Mouse (Mus musculus) urinary bladder, postnatal 14 days (tissue): ENCODE results near the gene Bbs1.
"Not testable (repeated sequence)": the region's sequence is repeated elsewhere in the genome, so short reads cannot be mapped to it uniquely, and the experiment has no call there.

Experiments
- DNase-seq: peaks from one replicate; pipeline ENCODE4 v3.0.0; 2021; ENCODE audit warnings: low spot score

Gene Bbs1

GRCm38 (mm10) chr19:4883961-4884360 lies 22.5 kb downstream of the Bbs1 start:
- DNase-seq: no peak

DNA sequence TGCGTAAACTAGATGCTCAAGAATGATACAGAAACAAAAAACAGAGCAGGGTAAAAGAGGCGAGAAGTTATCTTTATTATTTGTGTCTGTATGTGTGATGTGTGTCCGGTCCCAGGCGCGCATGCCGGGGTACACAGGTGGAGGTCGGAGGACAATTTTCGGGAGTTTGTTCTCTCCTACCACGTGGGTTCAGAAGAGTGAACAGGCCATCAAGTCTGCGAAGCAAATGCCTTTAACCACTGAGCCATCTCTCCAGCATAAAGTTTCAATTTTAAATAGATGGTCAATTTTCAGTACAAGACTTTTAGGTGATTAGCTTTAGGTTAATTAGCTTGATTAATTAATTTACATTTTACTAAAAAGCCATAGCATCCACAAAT lies 27.1 kb downstream of the Bbs1 start:
- DNase-seq: no peak

GRCm38 (mm10) chr19:4878405-4879323 lies 27.8 kb downstream of the Bbs1 start, which contains the start of gene Zdhhc24:
Gene Zdhhc24 (plus strand): TSS chr19:4878668.
- DNase-seq: peak; percentile 94

- peak; percentile 64 for DNase-seq
Measured at GRCm38 (mm10) chr19:4877785-4878184, 28.6 kb downstream of the Bbs1 start, which contains the start of gene Actn3. Gene Actn3 (minus strand): TSS chr19:4877909.

DNA sequence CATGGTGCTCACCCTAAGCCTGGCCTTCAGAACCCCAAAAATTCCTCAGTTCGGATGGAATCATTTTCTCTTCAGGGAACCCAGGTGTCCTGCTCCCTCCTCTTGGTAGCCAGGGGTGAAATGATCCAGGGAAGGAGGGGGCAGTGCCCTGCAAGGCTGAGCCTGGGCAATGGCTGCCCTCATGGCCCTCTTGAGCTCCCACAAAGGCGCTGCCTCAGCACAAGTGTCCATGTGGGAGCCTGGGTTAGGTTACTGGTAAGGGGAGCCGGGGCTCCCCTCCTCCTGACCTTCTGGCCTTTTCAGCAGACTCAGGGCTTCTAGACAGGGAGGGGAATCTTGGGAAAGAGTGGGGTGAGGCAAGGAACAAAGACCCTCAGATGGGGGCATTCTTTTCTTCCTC lies 29.7 kb downstream of the Bbs1 start:
- no peak for DNase-seq

DNA sequence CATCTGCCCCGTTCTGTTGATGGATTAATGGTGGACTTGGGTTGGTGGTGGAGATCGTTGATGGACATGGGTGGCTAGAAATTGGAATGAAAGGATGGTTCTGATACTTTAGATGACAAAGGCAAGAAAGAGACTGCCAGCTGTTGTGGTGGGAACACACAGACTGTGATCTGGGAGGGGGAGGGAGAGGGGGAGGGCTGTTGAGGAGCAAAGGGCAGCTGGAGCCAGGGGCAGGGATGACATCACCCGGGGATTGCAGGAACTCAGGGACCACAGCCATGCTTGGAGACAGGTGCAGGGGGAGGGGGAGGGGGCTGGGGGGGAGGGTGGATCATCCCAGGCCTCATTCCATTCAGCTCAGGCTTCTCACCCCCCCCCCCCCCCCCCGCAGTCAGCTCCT lies 30.2 kb downstream of the Bbs1 start:
- DNase-seq: no peak

DNA sequence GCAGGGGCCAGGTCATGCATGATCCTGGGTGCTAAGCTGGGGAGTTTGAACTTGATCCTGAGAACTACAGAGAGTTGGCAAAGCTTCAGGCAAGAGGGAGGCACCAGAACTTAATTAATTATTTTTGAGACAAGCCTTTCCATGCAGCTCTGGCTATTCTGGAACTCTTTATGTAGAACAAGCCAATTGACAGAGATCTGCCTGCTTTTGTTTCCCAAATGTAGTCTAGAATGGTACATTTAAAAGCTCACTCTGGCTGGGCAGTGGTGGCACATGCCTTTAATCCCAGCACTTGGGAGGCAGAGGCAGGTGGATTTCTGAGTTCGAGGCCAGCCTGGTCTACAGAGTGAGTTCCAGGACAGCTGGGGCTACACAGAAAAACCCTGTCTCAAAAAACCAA lies 31.8 kb downstream of the Bbs1 start:
- not testable (repeated sequence) for DNase-seq

DNA sequence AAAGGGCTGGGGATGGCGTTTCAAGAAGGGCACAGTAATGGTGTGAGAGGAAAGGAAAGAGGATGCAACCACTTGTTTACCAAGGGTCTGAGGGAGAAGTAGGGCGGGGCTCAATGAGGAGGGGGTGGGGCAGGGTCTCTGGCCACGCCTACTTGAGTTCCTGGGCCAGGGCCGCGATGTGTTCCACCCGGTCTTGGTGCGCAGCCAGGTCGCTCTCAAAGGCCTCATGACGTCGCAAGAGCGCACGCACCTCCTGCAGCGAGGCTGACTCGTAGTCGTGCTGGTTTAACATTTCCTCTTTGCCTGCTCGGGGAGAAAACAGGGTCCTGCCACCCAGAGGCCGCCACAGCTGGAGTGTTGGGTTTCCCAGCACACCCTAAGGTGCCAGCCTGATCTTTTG lies 41.3 kb downstream of the Bbs1 start:
- DNase-seq: peak; percentile 32

DNA sequence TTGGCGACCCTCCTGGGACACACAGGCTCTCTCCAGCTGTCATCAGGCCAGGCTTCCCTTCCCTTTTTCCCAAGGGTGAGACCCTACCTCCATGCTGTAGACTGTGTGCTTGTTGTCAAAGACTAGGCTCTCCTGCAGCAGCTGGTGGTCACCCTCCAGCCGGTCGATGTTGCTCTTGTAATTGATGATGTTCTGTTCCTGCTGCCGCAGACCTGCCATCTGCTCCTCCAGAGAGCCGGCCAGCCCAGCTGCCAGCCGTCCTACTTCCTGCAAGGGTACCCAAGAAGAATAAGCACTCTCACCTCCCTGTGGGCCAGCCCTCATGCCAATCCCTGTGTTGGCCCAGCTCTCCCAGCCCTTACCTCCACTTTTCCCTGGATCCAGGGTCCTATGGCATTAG lies 43.4 kb downstream of the Bbs1 start:
- no peak for DNase-seq

- no peak for DNase-seq
Measured at GRCm38 (mm10) chr19:4859081-4859480, 47.3 kb downstream of the Bbs1 start.

GRCm38 (mm10) chr19:4855951-4856350 lies 50.5 kb downstream of the Bbs1 start:
- DNase-seq: no peak

DNA sequence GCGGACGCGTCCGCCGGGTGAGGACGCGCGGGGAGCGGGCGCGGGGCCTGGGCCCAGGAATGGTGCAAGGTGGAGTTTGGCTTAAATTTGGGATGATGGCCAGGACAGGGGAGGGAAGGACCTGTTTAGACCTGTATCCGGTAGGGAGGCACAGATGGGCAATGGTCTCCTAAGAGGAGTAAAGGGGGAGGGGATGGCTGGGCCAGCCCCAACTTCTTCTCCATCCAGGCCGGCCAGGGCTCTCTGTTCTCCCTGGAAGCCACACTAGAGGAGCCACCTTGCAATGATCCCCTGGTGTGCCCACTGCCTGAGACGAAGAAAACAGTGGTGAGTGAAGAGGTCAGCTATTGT lies 51.0 kb downstream of the Bbs1 start:
- DNase-seq: no peak

GRCm38 (mm10) chr19:4854552-4855469 lies 51.6 kb downstream of the Bbs1 start, which contains the start of gene Ctsf:
Gene Ctsf (plus strand): TSS chr19:4855130.
- DNase-seq: peak; percentile 88

DNA sequence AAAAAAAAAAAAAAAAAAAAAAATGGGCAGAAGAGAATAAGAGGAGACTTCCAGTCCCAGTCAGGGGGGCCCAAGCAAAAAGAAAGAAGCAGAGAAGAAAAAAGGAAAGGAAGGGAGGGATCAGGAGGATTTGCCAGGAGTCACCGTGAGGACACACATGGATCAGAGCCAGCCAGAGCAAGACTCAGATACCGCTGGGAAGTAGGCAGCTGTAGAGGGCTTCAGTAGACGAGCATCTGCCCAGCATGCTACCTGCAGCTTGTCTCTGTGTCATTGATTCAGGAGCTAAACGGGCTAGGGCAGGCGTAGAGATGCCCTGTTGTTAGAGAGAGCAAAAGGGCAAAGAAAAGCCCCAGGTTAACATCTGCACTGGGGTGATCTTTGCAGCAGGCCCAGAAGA lies 56.1 kb downstream of the Bbs1 start:
- no peak for DNase-seq

GRCm38 (mm10) chr19:4849800-4850199 lies 56.6 kb downstream of the Bbs1 start:
- DNase-seq: no peak

- DNase-seq: no peak
Measured at GRCm38 (mm10) chr19:4847490-4847889, 58.9 kb downstream of the Bbs1 start.

DNA sequence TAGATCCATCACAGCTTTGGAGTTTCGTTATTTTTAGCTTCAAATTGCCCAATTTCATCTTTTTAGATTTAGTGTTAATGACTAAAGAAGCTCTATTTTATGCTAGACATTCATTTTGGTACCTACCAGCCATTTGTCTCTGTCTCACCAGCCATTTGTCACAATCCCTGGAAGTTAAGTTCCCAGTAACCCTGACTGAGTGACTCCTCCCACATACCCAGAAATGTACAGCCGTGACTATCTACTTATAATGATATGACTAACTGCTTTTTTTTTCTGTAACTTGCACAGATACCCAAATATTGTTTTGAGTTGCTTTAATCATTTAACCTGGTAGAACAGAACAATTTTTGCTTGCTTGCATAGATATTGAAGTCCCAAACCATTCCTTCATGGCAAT lies 60.6 kb downstream of the Bbs1 start:
- no peak for DNase-seq

DNA sequence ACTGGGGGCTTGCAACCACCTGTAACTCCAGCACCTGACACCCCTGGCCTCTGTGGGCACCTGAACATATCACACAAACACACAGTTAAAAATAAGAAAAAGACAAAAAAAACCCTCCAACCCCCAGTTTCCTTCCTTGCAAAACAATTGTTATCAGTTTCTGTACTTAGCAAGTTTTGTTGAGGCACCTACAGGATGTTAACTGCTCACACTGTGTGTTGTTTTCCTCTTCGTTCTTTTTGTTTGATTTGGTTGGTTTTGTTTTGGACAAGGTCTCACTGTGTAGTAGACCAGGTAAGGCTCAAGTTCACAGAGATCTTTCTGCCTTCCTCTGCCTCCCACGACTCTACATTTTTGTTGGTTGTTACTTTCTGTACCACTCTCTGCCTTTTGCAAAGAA lies 63.8 kb downstream of the Bbs1 start:
- DNase-seq: no peak

GRCm38 (mm10) chr19:4840848-4841247 lies 65.6 kb downstream of the Bbs1 start:
- no peak for DNase-seq

DNA sequence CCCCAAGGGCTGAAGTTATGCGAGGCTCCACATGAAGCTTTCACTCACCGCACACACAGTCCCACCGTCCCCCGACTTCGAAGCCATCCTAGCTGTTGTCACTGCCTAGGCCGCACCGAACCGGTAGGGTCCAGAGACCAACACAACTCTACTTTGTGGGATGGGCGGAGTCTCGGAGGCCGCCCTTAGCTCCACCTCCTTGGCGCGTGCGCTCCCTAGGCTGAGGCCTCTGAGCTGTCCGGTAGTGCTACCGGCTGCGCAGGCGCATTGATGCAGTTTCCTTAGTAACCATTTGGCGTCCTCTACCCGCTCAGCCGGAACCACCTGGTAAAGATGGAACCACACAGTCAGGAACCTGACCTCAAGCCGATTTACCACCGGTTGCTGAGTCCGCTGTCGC lies 67.3 kb downstream of the Bbs1 start, which contains the start of the genes Ccs and Ccdc87:
Gene Ccs, minus strand, starts transcription at position 184 of the 400 bp plus-strand sequence.
Gene Ccdc87, plus strand, starts transcription at position 218 of the 400 bp plus-strand sequence.
- DNase-seq: peak; percentile 97

DNA sequence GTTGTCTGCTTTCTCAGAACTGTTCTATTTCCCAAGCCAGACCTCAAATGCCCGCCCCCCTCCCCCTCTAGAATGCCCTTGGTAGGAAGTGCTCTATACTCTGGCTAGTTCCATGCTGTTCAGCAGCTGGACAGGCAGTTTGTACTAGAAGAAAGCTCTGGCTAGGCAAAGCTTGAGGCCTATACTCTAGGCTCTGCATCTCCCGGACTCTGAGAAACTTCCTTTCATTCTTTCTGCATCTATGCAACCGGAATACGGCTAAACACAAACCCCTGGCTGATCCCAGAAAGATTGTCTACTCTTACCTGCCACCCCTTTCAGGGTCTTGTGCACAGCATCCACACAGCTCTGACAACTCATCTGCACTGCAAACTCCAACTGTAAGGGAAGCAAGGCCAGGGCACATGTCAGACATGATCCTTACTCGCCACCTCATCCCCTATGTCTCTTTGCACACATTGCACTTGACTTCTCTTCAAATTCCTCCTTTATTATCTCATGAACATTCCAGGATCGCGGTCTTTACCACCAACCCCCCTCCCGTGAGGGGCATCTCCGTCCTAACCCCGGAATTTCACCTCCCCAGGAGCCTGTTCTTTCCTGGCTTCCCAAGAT lies 67.8 kb downstream of the Bbs1 start:
- no peak for DNase-seq

DNA sequence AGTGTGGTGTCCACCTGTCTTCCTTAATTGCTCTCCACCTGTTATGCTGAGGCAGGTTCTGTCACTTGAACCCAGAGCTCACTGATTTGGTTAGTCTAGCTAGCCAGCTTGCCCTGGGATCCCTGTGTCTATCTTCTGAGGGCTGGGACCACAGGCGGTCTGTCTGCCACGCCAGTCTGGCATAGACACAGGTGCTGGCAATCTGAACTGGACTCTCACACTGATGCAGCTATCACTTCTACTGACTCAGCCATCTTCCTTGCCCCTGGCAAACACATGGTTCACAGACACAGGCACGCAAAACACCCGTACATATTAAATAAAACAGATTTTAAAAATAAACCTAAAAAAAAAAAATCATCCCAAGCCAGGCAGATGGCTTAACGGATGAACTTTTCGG lies 69.4 kb downstream of the Bbs1 start:
- DNase-seq: no peak
